Mouse (Mus musculus) hindbrain, postnatal 0 days (tissue): ENCODE results near the gene Washc4. TPM values are rescaled to one million over a fixed set of nuclear protein-coding genes. Genes with fewer than 3 reads are reported as not detected.

Source experiments
- ATAC-seq: fragments of 200-750 bp; cut with Nextera tagmentation; 2 replicates; pipeline ENCODE4 v1.8.0; 2017; ENCODE audit warnings: mild to moderate bottlenecking, moderate TSS enrichment, moderate library complexity
- DNase-seq: peaks from one replicate; pipeline ENCODE4 v3.0.0-alpha.2; 2015; ENCODE audit warnings: low spot score
- H3K27ac ChIP-seq: fragments of 300-500 bp; sonication (generic); 2 replicates; pipeline ENCODE4 v1.5.1; 2014; ENCODE audit warnings: mild to moderate bottlenecking
- H3K27me3 ChIP-seq: fragments of 300-500 bp; sonication (generic); 2 replicates; pipeline ENCODE4 v1.6.1; 2014; ENCODE audit warnings: low read length, mixed read lengths; ENCODE audit not compliant: insufficient read depth
- H3K36me3 ChIP-seq: fragments of 300-500 bp; sonication (generic); 2 replicates; pipeline ENCODE4 v1.6.1; 2014; ENCODE audit warnings: low read length, mixed read lengths; ENCODE audit not compliant: insufficient read depth
- H3K4me1 ChIP-seq: fragments of 300-500 bp; sonication (generic); 2 replicates; pipeline ENCODE4 v1.6.1; 2014; ENCODE audit warnings: antibody characterized with exemption, low read length, mixed read lengths; ENCODE audit not compliant: insufficient read depth
- H3K4me2 ChIP-seq: fragments of 300-500 bp; sonication (generic); 2 replicates; pipeline ENCODE4 v1.6.1; 2014; ENCODE audit warnings: low read depth, mild to moderate bottlenecking, low read length, moderate library complexity, mixed read lengths
- H3K4me3 ChIP-seq: fragments of 300-500 bp; sonication (generic); 2 replicates; pipeline ENCODE4 v1.5.1; 2014; ENCODE audit warnings: low read length
- H3K9ac ChIP-seq: fragments of 300-500 bp; sonication (generic); replicated peaks from 2 replicates; pipeline ENCODE4 v1.6.1; 2014; ENCODE audit warnings: mild to moderate bottlenecking, low read length, moderate library complexity, mixed read lengths
- H3K9me3 ChIP-seq: fragments of 300-500 bp; sonication (generic); 2 replicates; pipeline ENCODE4 v1.6.1; 2016; ENCODE audit warnings: low read length, mixed read lengths
- CTCF ChIP-seq: IDR thresholded peaks from 2 replicates; pipeline ENCODE4 v1.5.1; 2016; ENCODE audit warnings: antibody characterized with exemption, control low read depth, low read depth
- WGBS: fragments of 180-500 bp; shearing (Covaris S2); extraction: QIAGEN DNeasy Blood & Tissue Kit; methylation state at CpG from one replicate; pipeline ENCODE4 v1.1.7; 2014; 5-methylcytosine and 5-hydroxymethylcytosine counted together
- polyA plus RNA-seq: library from polyadenylated mRNA; unstranded; fragments of >200 nt; fragmentation: Nextera tagmentation; extraction: Ambion mirVana; gene quantifications from 2 replicates; pipeline ENCODE4 v1.2.1, GENCODE M21; 2015
- total RNA-seq: library from RNA; depleted of rRNA; stranded (reverse); fragments of >200 nt; gene quantifications from 2 replicates; pipeline ENCODE4 v1.2.3, GENCODE M21; 2014

Washc4 gene
- total and polyA plus RNA-seq, 2 experiments from 2014 or later = 17.6 to 18.5 TPM

GRCm38 (mm10) chr10:83611863-83612262 is 68.3 kb downstream of the Washc4 start:
- DNase-seq = no peak
- ATAC-seq = no peak
- peaks cover 39% of the 10 kb centered on the region for H3K36me3 ChIP-seq
- no peaks in the 10 kb centered on the region for H3K4me1 ChIP-seq
- no peak overlapping the region for H3K4me2 ChIP-seq
- WGBS = 98% methylated on average over 5 of the region's 5 CpGs
- no peak overlapping the region for H3K9ac ChIP-seq
- H3K27me3 ChIP-seq = no peaks in the 10 kb centered on the region
- no peaks in the 10 kb centered on the region for H3K9me3 ChIP-seq
- no peak overlapping the region for H3K4me3 ChIP-seq
- TF ChIP-seq CTCF = no peak
- no peak overlapping the region for H3K27ac ChIP-seq

- no peak overlapping the region for H3K4me2 ChIP-seq
- TF ChIP-seq CTCF = no peak
- no peak for DNase-seq
- H3K36me3 ChIP-seq = peaks cover 33% of the 10 kb centered on the region
- H3K9me3 ChIP-seq = no peaks in the 10 kb centered on the region
- no peak overlapping the region for H3K4me3 ChIP-seq
- H3K4me1 ChIP-seq = no peaks in the 10 kb centered on the region
- no peak overlapping the region for H3K27ac ChIP-seq
- WGBS = 92% methylated on average over 14 of the region's 14 CpGs
- no peak for ATAC-seq
- H3K9ac ChIP-seq = no peak overlapping the region
- H3K27me3 ChIP-seq = no peaks in the 10 kb centered on the region
Measured at GRCm38 (mm10) chr10:83612648-83613215, 69.2 kb downstream of the Washc4 start.

- ATAC-seq = no peak
- Histone ChIP-seq H3K36me3 (peaks cover 6% of the 10 kb centered on the region), H3K4me3 (no peak overlapping the region), H3K9me3 (no peaks in the 10 kb centered on the region), H3K4me1 (no peaks in the 10 kb centered on the region), H3K9ac (no peak overlapping the region), H3K27me3 (no peaks in the 10 kb centered on the region), H3K27ac (no peak overlapping the region), H3K4me2 (no peak overlapping the region)
- 55% methylated on average over 10 of the region's 10 CpGs for WGBS
- DNase-seq = peak; percentile 23
- TF ChIP-seq CTCF = peak; percentile 62
Measured at GRCm38 (mm10) chr10:83617366-83617765, 73.8 kb downstream of the Washc4 start.

- 71% methylated on average over 12 of the region's 12 CpGs for WGBS
Measured at GRCm38 (mm10) chr10:83618819-83619440, 75.4 kb downstream of the Washc4 start.

GRCm38 (mm10) chr10:83620350-83621055 is 77.0 kb downstream of the Washc4 start:
- Histone ChIP-seq H3K27ac (no peak overlapping the region), H3K27me3 (no peaks in the 10 kb centered on the region), H3K9me3 (no peaks in the 10 kb centered on the region), H3K9ac (no peak overlapping the region), H3K4me1 (no peaks in the 10 kb centered on the region), H3K4me3 (no peak overlapping the region), H3K36me3 (peaks cover 6% of the 10 kb centered on the region; the same call in 1 of the 2 replicates), H3K4me2 (no peak overlapping the region)
- peak; percentile 42 for DNase-seq
- TF ChIP-seq CTCF = no peak
- WGBS = 77% methylated on average over 24 of the region's 24 CpGs
- ATAC-seq = no peak

More at GRCm38 (mm10) chr10:83618819-83619440, 75.4 kb downstream of the Washc4 start:
- no peaks in the 10 kb centered on the region for H3K4me1 ChIP-seq
- H3K27ac ChIP-seq = no peak overlapping the region; the same call in 1 of the 2 replicates
- DNase-seq (no peak), ATAC-seq (no peak)
- peaks cover 4% of the 10 kb centered on the region; the same call in 1 of the 2 replicates for H3K36me3 ChIP-seq
- TF ChIP-seq CTCF = no peak
- no peak overlapping the region for H3K4me2 ChIP-seq
- no peak overlapping the region for H3K9ac ChIP-seq
- H3K9me3 ChIP-seq = no peaks in the 10 kb centered on the region
- no peak overlapping the region for H3K4me3 ChIP-seq
- no peaks in the 10 kb centered on the region for H3K27me3 ChIP-seq

GRCm38 (mm10) chr10:83624065-83624464 is 80.5 kb downstream of the Washc4 start:
- no peaks in the 10 kb centered on the region for H3K9me3 ChIP-seq
- no peaks in the 10 kb centered on the region for H3K27me3 ChIP-seq
- H3K9ac ChIP-seq = no peak overlapping the region
- DNase-seq = no peak
- H3K36me3 ChIP-seq = peaks cover 4% of the 10 kb centered on the region
- 66% methylated on average over 8 of the region's 8 CpGs for WGBS
- TF ChIP-seq CTCF = no peak
- no peak for ATAC-seq
- H3K4me3 ChIP-seq = no peak overlapping the region
- H3K4me2 ChIP-seq = no peak overlapping the region
- no peak overlapping the region for H3K27ac ChIP-seq
- no peaks in the 10 kb centered on the region for H3K4me1 ChIP-seq
